Mouse (Mus musculus): ENCODE data around the gene Tmub1.

- TF ChIP-seq CTCF (IDR thresholded peaks at IDR 0.05; ENCODE audit: low read depth) (no peak), EP300 (IDR thresholded peaks at IDR 0.05; ENCODE audit: low read depth) (no peak)
These were observed 42.8 kb upstream of the Tmub1 start for GRCm38 (mm10) chr5:24490413-24490920.
